Mouse (Mus musculus) MEL (cell line): Measurements from ENCODE around the gene Pdlim4.

Source experiments
- CTCF ChIP-seq, 3 experiments: IDR thresholded peaks in 2 of 3; conservative IDR thresholded peaks in 1 of 3; 2 replicates each; pipeline ENCODE4 v1.5.1; 2011 to 2012; ENCODE audit warnings: low read length in 3 of 3, low read depth in 2 of 3, mild to moderate bottlenecking in 2 of 3, improper control_type of control experiment in 1 of 3, inconsistent platforms in 1 of 3, mixed read lengths in 1 of 3, moderate library complexity in 1 of 3; ENCODE audit not compliant: control insufficient read depth in 1 of 3, insufficient read depth in 1 of 3, poor library complexity in 1 of 3, severe bottlenecking in 1 of 3
- MXI1 ChIP-seq: IDR thresholded peaks from 2 replicates; pipeline ENCODE4 v1.6.1; 2011; ENCODE audit warnings: mild to moderate bottlenecking, low read depth, low read length, improper control_type of control experiment
- POLR2A ChIP-seq, 2 experiments: IDR thresholded peaks; 2 replicates each; pipeline ENCODE4 v1.6.1; 2011 to 2012; ENCODE audit warnings: low read length in 2 of 2, mild to moderate bottlenecking in 2 of 2, control low read depth in 1 of 2, improper control_type of control experiment in 1 of 2, low read depth in 1 of 2, moderate library complexity in 1 of 2; ENCODE audit not compliant: control insufficient read depth in 1 of 2, insufficient read depth in 1 of 2, poor library complexity in 1 of 2

- no peak for TF ChIP-seq POLR2A (IDR thresholded peaks at IDR 0.05; ENCODE audit: control insufficient read depth in 1 of 2, insufficient read depth in 1 of 2, low read depth in 1 of 2, low read length in 2 of 2, poor library complexity in 1 of 2)
- no peak for TF ChIP-seq MXI1
- TF ChIP-seq CTCF (IDR thresholded peaks at IDR 0.05 in 2 of 3, conservative IDR thresholded peaks at IDR 0.05 in 1 of 3; ENCODE audit: control insufficient read depth in 1 of 3, insufficient read depth in 1 of 3, low read depth in 2 of 3, low read length in 3 of 3, poor library complexity in 1 of 3, severe bottlenecking in 1 of 3), result no peak
These were observed 38.4 kb upstream of the Pdlim4 start for GRCm38 (mm10) chr11:54107239-54107638.
